Mouse (Mus musculus) adrenal gland, adult (tissue): ENCODE data around the gene Syt15.
A peak's percentile ranks its signal among the peaks of the same experiment; 100 is the strongest.

Source experiments
- DNase-seq, 2 experiments: peaks; one replicate each; pipeline ENCODE4 v3.0.0; 2022 to 2023; ENCODE audit warnings: low spot score in 1 of 2; ENCODE audit not compliant: inconsistent age in 2 of 2

Syt15 gene

DNA sequence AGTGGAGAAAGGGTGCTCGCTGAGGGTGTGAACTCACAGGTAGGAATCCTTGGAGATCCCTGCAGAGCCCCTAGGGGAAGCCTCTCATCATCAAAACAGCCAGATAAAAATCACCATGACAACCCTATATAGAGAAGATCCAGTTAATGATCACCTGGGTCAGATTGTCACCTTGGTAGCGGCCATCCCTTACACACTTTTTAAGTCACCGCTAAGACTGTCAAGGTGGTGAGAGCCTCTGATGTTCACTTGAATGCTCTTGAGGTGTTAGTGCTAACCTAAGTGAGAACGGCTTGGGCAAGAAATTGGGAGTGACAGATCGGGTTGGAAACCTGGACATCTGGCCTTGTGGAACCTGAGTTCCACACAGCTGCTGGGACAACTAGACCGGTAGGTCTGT lies at the start of gene Syt15:
Gene Syt15 (plus strand): TSS at position 301 of the 400 bp plus-strand sequence.
- DNase-seq, result no peak

GRCm38 (mm10) chr14:34171107-34171506 lies 48.3 kb upstream of the Syt15 start:
- DNase-seq, result no peak

GRCm38 (mm10) chr14:34179351-34179750 lies 40.0 kb upstream of the Syt15 start:
- no peak for DNase-seq

DNA sequence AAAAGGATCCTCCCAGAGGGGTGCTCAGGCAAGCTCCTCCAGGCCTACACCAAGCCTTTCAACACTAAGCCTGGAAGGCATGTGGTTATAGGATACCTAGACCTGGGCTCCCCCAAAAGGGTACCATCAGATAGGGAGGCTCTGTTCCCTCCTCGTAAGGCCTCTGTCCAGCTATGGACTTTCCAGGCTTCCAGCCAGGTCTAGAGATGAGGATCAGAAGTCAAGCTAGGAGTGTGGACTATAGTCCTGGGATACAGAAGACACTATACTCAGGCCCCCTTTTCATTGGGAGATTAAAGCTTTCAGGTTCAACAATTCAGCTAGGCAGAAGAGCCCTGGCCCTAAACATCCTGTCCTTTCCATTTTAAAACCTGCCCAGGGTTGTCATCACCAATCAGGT lies 36.3 kb upstream of the Syt15 start:
- no peak for DNase-seq

- DNase-seq, result peak; percentile 81 to 94
Observed at GRCm38 (mm10) chr14:34188629-34189028, 30.8 kb upstream of the Syt15 start.

DNA sequence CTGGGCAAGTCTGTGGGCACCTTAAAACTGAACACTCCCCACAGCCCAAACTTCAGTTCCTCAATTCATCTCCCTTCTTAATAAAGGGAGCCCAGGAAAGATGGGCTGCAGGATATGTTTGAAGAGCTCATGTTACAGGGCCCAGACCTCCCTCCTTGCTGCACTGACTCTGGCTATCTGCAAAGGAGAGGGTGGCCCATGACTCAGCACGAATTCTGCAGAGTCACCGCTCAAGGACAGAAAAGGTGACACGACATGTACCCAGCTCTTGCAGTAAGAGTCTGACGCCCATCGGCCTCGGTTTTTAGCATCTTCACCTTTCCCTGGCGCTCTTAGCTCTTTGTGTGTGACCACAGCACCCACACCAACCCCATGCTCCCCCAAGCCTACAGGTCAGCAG lies 29.0 kb upstream of the Syt15 start:
- peak; percentile 85 to 89 for DNase-seq

DNA sequence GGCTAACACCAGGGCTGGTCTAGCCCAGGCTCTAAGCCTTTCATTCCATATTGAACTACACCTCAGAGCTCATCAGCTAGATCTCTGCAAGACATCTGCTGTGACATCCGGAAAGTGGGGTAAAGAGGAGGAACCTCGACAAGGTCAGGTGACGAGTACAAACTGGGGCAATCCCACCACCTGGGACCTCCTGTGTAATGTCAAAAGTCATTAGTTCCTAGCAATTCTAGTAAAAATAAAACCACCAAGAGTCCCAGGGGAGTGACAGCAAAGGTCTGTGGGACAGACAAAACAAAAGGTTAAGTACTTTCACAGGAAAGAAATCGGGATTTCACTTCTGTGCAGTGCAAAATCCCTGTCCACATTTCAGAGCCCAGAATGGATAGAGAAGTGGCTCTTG lies 25.5 kb upstream of the Syt15 start:
- DNase-seq, result no peak

- DNase-seq, result no peak
Observed at GRCm38 (mm10) chr14:34195466-34195865, 23.9 kb upstream of the Syt15 start.

GRCm38 (mm10) chr14:34196706-34197105 lies 22.7 kb upstream of the Syt15 start:
- peak; percentile 73 to 88 for DNase-seq

GRCm38 (mm10) chr14:34200738-34201230 lies 18.6 kb upstream of the Syt15 start:
- peak; percentile 48 to 72 for DNase-seq

GRCm38 (mm10) chr14:34201231-34202035 lies 18.0 kb upstream of the Syt15 start, which contains the start of gene Gprin2:
Gprin2 (minus strand) TSS chr14:34201653.
- DNase-seq, result peak; percentile 56 to 77

DNA sequence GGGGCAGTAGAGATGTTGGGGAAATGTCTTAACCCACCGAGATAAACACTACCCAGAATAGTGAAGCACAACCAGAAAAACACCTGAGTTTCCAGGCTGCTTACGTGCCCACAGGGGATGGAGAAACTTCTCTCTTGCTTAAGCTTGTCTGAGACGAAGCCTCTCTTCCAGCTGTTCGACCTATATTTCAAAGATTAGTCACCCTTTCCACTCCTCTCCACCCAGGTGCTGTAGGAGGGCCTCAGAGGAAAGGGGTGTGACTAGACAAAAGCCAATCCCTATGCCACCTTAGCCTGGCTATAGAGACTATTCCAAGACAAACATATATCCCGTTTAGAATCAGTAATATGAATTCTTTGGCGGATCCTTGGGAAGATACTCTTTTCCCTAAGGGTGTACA lies 11.4 kb upstream of the Syt15 start:
- DNase-seq, result no peak

DNA sequence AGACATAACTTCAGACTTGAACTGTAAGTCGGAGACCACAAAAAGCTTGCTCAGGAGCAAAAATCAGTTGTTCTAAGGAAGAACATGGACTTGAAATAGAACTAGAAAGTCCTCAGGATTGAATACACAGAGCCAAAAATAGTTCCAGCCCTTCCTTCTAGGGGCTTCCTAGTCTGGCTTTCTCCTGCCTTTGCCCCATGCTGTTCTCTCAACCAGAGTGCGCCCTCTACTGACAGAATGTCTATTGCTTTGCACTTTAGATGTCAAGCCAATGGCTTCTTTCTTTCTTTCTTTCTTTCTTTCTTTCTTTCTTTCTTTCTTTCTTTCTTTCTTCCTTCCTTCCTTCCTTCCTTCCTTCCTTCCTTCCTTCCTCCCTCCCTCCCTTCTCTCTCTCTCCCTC lies 10.7 kb upstream of the Syt15 start:
- DNase-seq, result peak; percentile 29 to 83

- no peak for DNase-seq
Observed at GRCm38 (mm10) chr14:34209080-34209479, 10.3 kb upstream of the Syt15 start.

DNA sequence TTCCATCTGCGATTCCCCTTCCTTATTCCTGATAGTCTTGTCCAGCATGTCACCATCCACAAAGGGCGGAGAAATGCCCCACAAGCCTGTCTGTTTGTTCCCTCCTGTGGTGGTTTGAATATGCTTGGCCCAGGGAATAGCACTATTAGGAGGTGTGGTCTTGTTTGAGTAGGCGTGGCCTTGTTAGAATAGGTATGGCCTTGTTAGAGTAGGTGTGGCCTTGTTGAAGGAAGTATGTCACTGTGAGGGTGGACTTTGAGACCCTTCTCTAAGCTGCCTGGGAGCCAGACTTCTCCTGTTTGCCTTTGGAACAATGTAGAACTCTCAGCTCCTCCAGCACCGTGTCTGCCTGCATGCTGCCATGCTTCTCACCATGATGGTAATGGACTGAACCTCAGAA lies 9.5 kb upstream of the Syt15 start:
- no peak for DNase-seq

DNA sequence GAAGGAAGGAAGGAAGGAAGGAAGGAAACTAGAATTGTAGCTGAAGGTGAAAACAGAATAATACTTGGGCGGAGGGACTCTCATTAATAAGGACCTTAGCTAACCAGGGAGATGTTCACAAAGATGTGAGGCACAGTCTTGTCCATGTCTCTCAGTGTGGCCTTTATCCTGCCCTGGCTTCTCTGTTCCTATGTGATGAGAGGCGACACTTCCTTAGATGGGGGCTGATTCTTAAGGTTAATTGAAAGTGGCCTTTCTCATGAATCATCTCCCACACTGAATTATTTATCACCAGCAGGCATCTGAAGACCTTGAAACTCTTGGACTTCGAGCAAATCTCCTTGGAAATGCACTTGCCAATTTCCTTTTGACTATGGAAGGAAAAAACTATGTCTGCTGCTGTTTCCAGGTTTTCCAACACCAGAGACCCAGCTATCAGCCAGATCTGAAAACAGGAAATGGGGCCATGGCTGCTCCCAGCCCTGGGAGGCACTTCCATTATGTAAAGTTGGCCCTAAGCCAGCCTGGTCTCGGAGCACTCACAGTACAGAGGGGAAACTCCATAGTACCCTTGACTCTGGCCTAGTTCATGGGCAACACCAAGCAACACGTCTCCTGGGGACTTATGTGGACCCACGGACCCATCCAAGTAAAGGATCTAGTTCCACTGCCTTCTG lies 3.8 kb upstream of the Syt15 start:
- peak; percentile 43 to 78 for DNase-seq

DNA sequence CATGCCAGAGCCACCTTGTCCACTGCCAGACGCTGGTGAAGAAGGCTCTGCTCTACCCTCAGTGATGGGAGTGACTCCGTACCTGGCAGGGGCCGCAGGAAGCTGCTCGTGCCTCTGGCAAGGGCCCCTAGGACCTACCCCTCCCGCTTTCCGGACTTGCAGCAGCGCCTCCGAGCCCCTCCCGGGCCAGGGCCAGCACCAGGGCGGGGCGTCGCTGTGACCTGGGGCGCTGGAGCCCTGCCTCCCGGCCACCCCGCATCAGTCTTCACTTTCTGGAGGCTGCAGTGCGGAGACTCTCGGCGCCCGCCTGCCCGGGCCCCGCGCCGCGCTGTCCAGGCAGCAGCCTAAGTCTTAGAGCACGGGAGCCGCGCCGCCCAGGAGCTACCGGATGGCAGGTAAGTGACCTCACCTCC lies 397 bp downstream of the Syt15 start:
- DNase-seq, result no peak

DNA sequence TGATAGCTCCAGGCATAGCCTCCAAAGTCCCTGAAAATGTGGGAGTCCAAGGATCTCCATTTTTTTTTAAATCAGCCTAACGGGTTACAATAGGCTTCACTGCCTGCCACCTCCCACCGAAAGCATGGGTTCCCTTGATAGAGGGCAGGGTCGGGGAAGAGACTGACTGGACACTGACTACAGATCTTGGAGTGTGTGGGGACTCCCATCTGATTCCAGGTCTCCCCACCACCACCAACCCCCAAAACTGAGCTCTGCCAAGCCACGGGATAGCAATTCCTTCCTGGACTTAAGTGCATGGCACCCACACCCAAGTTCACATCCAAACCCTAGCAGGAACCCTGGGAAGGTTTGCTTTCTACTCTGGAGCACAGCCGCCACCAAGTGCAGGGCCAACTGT lies 1.0 kb downstream of the Syt15 start:
- DNase-seq, result no peak

DNA sequence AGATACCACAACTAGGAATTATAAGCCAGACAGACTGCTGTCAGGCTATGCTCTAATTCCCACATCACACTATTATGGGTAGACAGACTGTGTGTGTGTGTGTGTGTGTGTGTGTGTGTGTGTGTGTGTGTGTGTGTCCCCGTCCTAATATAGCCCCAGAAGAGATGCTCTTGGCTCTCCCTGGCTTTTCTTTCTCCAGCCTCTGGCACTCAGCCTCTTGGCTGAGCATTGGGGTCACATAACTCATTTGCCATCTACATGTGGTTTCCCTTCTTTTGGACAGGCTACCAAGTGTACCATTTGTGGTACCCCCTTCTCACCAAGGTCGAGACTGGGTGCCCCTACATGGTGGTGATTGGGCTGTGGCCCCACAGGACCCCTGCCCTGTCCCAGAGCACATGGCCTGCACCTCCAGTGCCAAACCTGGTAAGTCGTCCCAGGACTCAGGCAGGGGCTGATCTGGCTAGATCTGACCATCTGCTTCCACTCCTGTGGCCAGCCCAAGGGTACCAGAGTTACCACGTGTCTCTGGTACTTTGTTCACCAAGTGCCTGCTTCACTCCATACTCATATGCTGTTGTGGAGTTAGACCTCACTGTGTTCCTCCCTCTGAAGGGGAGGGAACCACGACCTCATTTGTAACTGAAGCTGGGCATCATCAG lies 2.2 kb downstream of the Syt15 start:
- DNase-seq, result no peak

GRCm38 (mm10) chr14:34223362-34223898 lies 4.0 kb downstream of the Syt15 start:
- DNase-seq, result no peak

DNA sequence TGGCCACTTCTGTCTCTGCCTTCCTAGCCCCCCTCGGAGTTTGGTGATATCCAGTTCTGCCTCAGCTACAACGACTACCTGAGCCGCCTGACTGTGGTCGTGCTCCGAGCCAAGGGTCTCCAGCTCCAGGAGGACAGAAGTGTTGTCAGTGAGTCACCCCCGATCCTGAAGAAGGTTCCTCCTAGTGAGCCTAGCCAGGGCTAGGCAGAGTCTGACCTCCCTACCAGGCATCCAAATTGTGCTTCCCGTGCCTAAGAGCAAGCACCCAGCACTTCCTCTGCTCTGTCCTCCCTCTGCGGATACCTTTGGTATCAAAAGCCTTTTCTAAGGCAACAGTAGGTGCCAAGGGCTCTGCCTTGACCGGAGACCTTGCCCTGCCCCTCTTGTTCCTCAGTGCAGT lies 6.6 kb downstream of the Syt15 start:
- no peak for DNase-seq
